In genomic region chr3:121900429-121900844, GRCm38 (mm10) we compare ENCODE assay signal across 20 mouse cellular contexts. TPM values are rescaled to one million over a fixed set of nuclear protein-coding genes. Genes with fewer than 3 reads are reported as not detected.
DNase-seq lines count a peak whose midpoint lies in the region; ATAC-seq and TF ChIP-seq lines count a peak whose summit lies in the region.
"Had no signal": no experiment of that assay in that cellular context is flagged by ENCODE, and none has a peak within 500 bp of the region (broad histone marks: within the 10 kb centered on the region; RNA-seq: fewer than 3 reads in every experiment).

No protein-coding gene starts in this region.

- H3K4me2 ChIP-seq in kidney, embryonic 16.5 days (replicated peaks; ENCODE audit: low read depth, low read length): peak overlapping the region; percentile 12; the same call in 1 of the 2 replicates
- no peak overlapping the region for H3K4me2 ChIP-seq in lung, postnatal 0 days (replicated peaks; ENCODE audit: low read depth, low read length)
- H3K4me2 ChIP-seq in hindbrain, embryonic 11.5 days (replicated peaks; ENCODE audit: low read depth, low read length): no peak overlapping the region
- H3K4me2 ChIP-seq: embryonic facial prominence, embryonic 12.5 days; heart, embryonic 11.5 days; hindbrain, embryonic 15.5 days; midbrain, embryonic 13.5 days had no signal

- no peaks in the 10 kb centered on the region for H3K9me3 ChIP-seq in kidney, embryonic 16.5 days (ENCODE audit: low read length)
- no peaks in the 10 kb centered on the region for H3K9me3 ChIP-seq in lung, postnatal 0 days (ENCODE audit: low read length)
- H3K9me3 ChIP-seq in hindbrain, embryonic 11.5 days (ENCODE audit: control insufficient read depth, low read length): no peaks in the 10 kb centered on the region
- H3K9me3 ChIP-seq: embryonic facial prominence, embryonic 12.5 days; hindbrain, embryonic 15.5 days; midbrain, embryonic 13.5 days had no signal

- intact Hi-C loops in gastrocnemius, adult 2 months (cut with DNase I): no loop called here

- WGBS in lung, adult 2 months: 40% methylated on average over 8 of the region's 8 CpGs
- WGBS in kidney, embryonic 16.5 days: 47% methylated on average over 8 of the region's 8 CpGs
- WGBS in lung, postnatal 0 days: 49% methylated on average over 8 of the region's 8 CpGs
- 84% methylated on average over 8 of the region's 8 CpGs for WGBS in hindbrain, embryonic 11.5 days

- H3K27me3 ChIP-seq in kidney, embryonic 16.5 days (ENCODE audit: insufficient read depth, low read length): no peaks in the 10 kb centered on the region
- no peaks in the 10 kb centered on the region for H3K27me3 ChIP-seq in lung, postnatal 0 days (replicated peaks; ENCODE audit: insufficient read depth, low read length)
- no peaks in the 10 kb centered on the region for H3K27me3 ChIP-seq in hindbrain, embryonic 11.5 days (ENCODE audit: control insufficient read depth, insufficient read depth, low read length)
- H3K27me3 ChIP-seq: embryonic facial prominence, embryonic 12.5 days; hindbrain, embryonic 15.5 days had no signal

- no peak for DNase-seq in gastrocnemius, adult 2 months
- no peak for DNase-seq in gastrocnemius, adult 18-20 months (ENCODE audit: low spot score)
- no peak for DNase-seq in lung, adult 2 months
- DNase-seq in lung, postnatal 36 days: no peak
- peak; percentile 54 for DNase-seq in lung, postnatal 0 days (ENCODE audit: low spot score)
- no peak for DNase-seq in right cerebral cortex, postnatal 14 days
- DNase-seq in hindbrain, embryonic 11.5 days (ENCODE audit: low spot score): no peak
- DNase-seq: cerebellum, adult 18-20 months; gastrocnemius, postnatal 14 days; retina, postnatal 1 day; thymus, postnatal 14 days had no signal

- H3K9ac ChIP-seq in kidney, embryonic 16.5 days (replicated peaks; ENCODE audit: low read length): no peak overlapping the region
- no peak overlapping the region for H3K9ac ChIP-seq in lung, postnatal 0 days (replicated peaks; ENCODE audit: low read depth)
- H3K9ac ChIP-seq in hindbrain, embryonic 11.5 days (ENCODE audit: low read depth, low read length): no peak overlapping the region
- H3K9ac ChIP-seq: embryonic facial prominence, embryonic 12.5 days; hindbrain, embryonic 15.5 days; liver, embryonic 14.5 days; midbrain, embryonic 13.5 days had no signal

- no peak for TF ChIP-seq POLR2A in lung, adult 2 months (IDR thresholded peaks at IDR 0.05; ENCODE audit: borderline replicate concordance, extremely low read depth, low read depth, low read length)

- TF ChIP-seq EP300 in lung, postnatal 0 days (IDR thresholded peaks at IDR 0.05): peak; percentile 67

- peak overlapping the region; percentile 47 for H3K4me3 ChIP-seq in gastrocnemius, adult 2 months
- H3K4me3 ChIP-seq in lung, adult 2 months (replicated peaks; ENCODE audit: extremely low read depth, low read depth, low read length): peak overlapping the region; percentile 6
- H3K4me3 ChIP-seq in kidney, embryonic 16.5 days (ENCODE audit: low read length): no peak overlapping the region
- no peak overlapping the region for H3K4me3 ChIP-seq in lung, postnatal 0 days (ENCODE audit: low read depth, low read length)
- H3K4me3 ChIP-seq in hindbrain, embryonic 11.5 days (ENCODE audit: low read depth, low read length): no peak overlapping the region
- H3K4me3 ChIP-seq: embryonic facial prominence, embryonic 12.5 days; hindbrain, embryonic 15.5 days; midbrain, embryonic 13.5 days; myocyte had no signal

- H3K27ac ChIP-seq in gastrocnemius, adult 2 months: peak overlapping the region; percentile 71
- H3K27ac ChIP-seq in kidney, embryonic 16.5 days (ENCODE audit: low read length): peak overlapping the region; percentile 58
- peak overlapping the region; percentile 54; the same call in 1 of the 2 replicates for H3K27ac ChIP-seq in lung, postnatal 0 days (ENCODE audit: low read length)
- no peak overlapping the region for H3K27ac ChIP-seq in hindbrain, embryonic 11.5 days (ENCODE audit: low read depth, low read length)
- H3K27ac ChIP-seq: embryonic facial prominence, embryonic 12.5 days; hindbrain, embryonic 15.5 days; liver, embryonic 14.5 days; midbrain, embryonic 13.5 days; stomach, postnatal 0 days had no signal

- peaks cover 7% of the 10 kb centered on the region for H3K4me1 ChIP-seq in lung, adult 2 months (ENCODE audit: control insufficient read depth, insufficient read depth, low read length)
- peaks cover 23% of the 10 kb centered on the region for H3K4me1 ChIP-seq in kidney, embryonic 16.5 days (ENCODE audit: insufficient read depth, low read length)
- peaks cover 5% of the 10 kb centered on the region; the same call in 1 of the 2 replicates for H3K4me1 ChIP-seq in lung, postnatal 0 days (ENCODE audit: insufficient read depth, low read depth, low read length)
- no peaks in the 10 kb centered on the region for H3K4me1 ChIP-seq in hindbrain, embryonic 11.5 days (replicated peaks; ENCODE audit: control insufficient read depth, insufficient read depth, low read length)
- H3K4me1 ChIP-seq: hindbrain, embryonic 15.5 days; midbrain, embryonic 13.5 days had no signal

- H3K36me3 ChIP-seq in kidney, embryonic 16.5 days (ENCODE audit: insufficient read depth, low read length): no peaks in the 10 kb centered on the region
- H3K36me3 ChIP-seq in lung, postnatal 0 days (ENCODE audit: insufficient read depth, low read length): no peaks in the 10 kb centered on the region
- H3K36me3 ChIP-seq in hindbrain, embryonic 11.5 days (ENCODE audit: control insufficient read depth, insufficient read depth, low read length): no peaks in the 10 kb centered on the region
- H3K36me3 ChIP-seq: embryonic facial prominence, embryonic 12.5 days; hindbrain, embryonic 15.5 days; midbrain, embryonic 13.5 days had no signal

- peak; percentile 40; the same call in 1 of the 2 replicates for ATAC-seq in kidney, embryonic 16.5 days (ENCODE audit: low FRiP score, low TSS enrichment)
- ATAC-seq in lung, postnatal 0 days: peak; percentile 86
- no peak for ATAC-seq in hindbrain, embryonic 11.5 days (ENCODE audit: low FRiP score)
- ATAC-seq: intestine, postnatal 0 days; midbrain, embryonic 13.5 days had no signal

- TF ChIP-seq CTCF in gastrocnemius, adult 2 months (IDR thresholded peaks at IDR 0.05): no peak
- no peak for TF ChIP-seq CTCF in lung, adult 2 months (IDR thresholded peaks at IDR 0.05; ENCODE audit: insufficient read depth, low read length)
- TF ChIP-seq CTCF in lung, postnatal 0 days (IDR thresholded peaks at IDR 0.05): no peak

RNA-seq across cellular contexts. Expression of gene Arhgap29, which starts 51.9 kb away (rescaled TPM):
- 10 to 100 TPM; 14.0 to 15.6 TPM for total RNA-seq in gastrocnemius, adult 2 months (2021)
- total RNA-seq in gastrocnemius, adult 18-20 months (2021): 10 to 100 TPM in 1 of 2 experiments, 1 to 10 TPM in 1; 9.0 to 18.0 TPM
- polyA plus RNA-seq in lung, adult 2 months (2012; rRNA removed): 51.0 and 73.8 TPM in 2 replicates
- 46.2 and 48.8 TPM in 2 replicates for polyA plus RNA-seq in kidney, embryonic 16.5 days (2015; fragmentation: Nextera tagmentation; extraction: Ambion mirVana)
- polyA plus RNA-seq in lung, postnatal 0 days (2015; fragmentation: Nextera tagmentation; extraction: Ambion mirVana): 56.8 and 67.2 TPM in 2 replicates
- 36.1 and 38.8 TPM in 2 replicates for polyA plus RNA-seq in hindbrain, embryonic 11.5 days (2014; fragmentation: Nextera tagmentation; extraction: Ambion mirVana)

Comparison
In these comparisons a context has a peak if more than half of its experiments do, and no peak if none do; other contexts are left out.
1. H3K4me3 ChIP-seq: peak in gastrocnemius, adult 2 months (single experiment) and lung, adult 2 months (single experiment); none in kidney, embryonic 16.5 days (single experiment), lung, postnatal 0 days (single experiment) and hindbrain, embryonic 11.5 days (single experiment).